Mouse (Mus musculus) spleen, postnatal 10 days (tissue): Measurements from ENCODE around the gene Sarm1.

Experiments used
- DNase-seq, 2 experiments: peaks; one replicate each; pipeline ENCODE4 v3.0.0; 2021 to 2022; ENCODE audit warnings: low spot score in 2 of 2

The Sarm1 gene

DNA sequence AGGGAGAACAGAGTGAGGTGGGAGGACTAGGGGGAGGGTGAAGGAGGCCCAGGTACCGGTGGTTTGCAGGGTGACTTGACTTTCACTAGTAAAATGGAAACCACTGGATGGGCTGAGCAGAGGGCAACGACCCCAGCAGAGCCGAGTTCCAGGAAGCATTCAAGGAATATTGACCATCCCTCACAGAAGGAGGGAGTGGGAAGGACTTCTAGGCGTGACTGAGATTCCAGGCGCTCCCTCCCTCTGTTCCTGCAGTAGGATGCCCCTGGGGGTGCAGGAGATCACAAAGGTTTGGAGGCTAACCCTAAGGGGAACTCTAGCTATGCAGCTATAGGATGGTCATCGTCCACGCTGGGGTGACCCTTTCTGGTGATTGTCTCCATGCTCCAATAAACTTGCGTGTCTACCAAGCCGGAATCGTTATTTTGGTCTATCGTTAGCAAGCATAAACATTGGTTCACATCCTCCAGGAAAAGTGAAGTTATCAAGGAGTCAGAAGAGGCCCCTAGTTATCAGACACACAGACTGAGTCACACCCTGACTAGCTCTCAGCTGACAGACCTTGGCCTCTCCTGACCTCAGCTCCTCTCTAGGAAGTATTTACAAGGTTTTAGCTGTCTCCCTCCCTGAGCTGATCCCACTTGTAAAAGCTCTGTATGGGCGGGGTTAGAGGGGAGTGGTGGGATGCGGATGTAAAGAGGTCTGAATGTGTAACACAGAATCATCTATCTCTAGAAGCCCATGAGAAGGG lies 34.1 kb downstream of the Sarm1 start:
- no peak for DNase-seq

DNA sequence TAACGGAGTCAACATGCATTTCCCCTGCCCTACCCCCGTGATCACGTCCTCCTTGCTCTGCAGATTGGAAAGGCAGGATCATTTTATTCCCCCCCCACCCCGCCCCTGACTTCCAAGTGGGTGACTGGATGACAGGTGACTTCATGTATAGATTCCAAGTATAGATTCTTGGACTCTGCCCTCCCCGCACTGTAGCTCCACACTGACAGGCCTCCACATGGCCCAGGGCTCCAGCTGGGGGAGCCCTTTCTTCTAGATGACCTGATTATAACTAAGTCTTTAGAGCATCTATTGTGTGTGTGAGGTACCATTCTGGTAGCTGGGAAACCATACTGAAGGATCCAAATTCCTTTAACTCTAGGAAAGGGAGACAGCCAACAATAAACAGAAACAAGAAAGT lies 34.9 kb downstream of the Sarm1 start:
- DNase-seq, result no peak

DNA sequence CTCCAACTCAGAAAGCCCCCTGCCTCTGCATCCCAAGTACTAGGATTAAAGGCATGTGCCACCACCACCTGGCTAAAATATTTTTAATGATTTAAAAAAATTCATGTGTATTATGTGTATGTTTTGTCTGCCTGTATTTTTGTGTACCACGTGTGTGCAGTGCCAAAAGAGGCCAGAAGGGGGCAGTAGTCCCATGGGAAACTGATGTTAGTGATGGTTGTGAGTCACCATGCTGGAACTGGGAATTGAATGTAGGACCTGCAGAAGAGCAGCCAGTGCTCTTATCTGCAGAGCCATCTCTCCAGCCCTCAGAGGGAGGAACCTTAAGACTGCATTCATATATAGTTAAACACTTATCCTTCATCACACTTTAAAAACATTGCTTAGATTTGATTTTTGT lies 35.7 kb downstream of the Sarm1 start:
- no peak for DNase-seq

DNA sequence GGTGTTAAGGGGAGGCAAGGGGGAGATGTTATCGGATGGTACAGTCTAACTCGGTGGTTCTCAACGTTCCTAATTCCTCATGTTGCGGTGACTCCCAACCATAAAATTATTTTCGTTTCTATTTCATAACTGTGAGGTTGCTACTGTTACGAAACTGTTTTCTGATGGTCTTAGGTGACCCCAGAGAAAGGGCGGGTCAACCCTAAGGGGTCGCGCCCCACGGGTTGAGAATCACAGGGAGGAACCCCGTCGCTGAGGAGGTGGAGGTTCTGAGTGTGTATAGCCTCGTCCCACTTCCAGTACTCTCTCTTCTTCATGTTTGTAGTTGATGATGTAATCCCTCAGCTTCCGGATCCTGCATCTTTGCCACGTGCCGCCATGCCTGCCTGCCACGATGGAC lies 38.8 kb downstream of the Sarm1 start:
- DNase-seq, result no peak

DNA sequence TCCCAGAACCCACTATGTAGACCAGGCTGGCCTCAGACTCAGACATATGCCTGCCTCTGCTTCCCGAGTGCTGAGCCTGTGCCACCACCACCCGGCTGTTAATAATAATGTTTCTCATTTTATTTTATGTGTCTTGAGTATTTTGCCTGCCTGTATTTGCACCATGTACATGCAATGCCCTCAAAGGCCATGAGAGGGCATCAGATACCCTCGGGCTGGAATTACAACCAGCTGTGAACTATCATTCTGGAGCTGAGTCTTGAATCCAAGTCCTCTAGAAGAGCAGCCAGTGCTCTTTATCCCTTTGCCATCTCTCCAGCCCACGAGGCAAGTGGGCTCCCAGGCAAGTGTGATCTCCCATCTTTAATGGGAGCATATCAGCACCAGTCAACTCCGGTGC lies 42.2 kb downstream of the Sarm1 start:
- peak; percentile 21 to 56 for DNase-seq

DNA sequence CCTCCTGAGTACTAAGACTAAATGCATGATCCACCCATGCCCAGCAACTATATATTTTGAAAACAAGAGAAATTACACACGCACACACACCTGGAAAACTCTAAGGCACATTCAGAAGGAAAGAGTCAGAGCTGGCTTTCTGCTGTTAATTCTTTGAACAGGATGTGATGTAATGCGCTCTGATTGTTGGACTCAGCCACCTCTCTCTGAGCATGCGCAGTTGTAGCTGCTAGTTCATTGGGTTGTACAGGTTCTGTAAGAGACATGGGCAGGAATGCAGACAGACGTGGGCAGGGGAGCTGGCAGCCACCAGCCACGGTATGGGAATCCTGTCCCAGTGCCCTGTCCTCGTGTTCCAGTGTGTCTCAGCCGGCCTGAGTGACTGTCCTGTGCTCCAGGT lies 43.3 kb downstream of the Sarm1 start:
- no peak for DNase-seq

DNA sequence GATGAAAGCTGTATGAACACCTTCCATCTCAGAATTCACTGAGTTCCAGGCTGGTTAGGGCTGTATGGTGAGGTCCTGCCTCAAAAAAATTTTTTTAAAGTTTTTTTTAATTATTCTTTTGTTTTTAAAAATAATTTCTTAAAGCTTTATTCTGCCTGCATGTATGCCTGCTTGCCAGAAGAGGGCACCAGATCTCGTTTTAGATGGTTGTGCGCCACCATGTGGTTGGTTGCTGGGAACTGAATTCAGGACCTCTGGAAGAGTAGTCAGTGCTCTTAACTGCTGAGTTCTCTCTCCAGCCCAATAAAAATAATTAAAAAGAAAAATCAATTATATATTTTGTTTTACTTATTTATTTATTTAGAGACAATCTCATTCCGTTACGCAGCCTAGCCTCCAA lies 43.9 kb downstream of the Sarm1 start:
- peak; percentile 48 to 82 for DNase-seq

DNA sequence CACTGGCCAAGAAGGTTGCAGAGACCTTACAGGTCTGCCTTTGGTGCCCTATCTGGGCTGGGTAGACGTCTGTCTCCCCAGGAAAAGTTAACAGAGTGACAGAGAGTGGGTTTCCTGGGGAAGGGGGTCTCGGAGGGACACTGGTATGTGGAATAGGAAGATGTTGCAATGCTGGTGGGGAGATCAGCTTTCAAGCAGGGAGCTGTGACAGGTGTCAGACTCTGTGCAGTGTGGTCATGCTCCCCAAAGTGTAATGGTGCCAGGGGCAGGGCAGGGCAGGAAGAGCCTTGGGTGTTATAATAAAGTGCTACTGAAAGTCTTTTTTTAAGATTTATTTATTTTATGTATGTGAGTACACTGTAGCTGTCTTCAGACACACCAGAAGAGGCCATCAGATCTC lies 47.2 kb downstream of the Sarm1 start:
- no peak for DNase-seq

DNA sequence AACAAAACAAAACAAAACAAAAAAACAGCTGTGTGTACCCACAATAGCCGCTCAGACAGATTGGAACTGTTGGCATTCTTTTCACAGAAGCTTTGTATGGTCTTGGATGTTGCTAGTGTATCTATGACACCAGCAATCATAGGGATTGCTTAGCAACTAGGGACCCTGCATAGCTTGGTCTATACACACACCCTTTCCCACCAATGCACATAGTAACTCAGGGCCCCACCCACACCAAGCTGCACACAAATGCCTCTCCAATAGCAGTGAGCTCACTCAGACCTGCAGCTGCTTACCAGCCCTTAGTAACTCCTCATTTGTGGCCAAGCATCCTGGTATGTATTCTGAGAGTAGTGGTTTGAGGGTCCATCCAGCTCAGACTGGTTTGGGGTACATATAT lies 49.3 kb downstream of the Sarm1 start:
- no peak for DNase-seq

DNA sequence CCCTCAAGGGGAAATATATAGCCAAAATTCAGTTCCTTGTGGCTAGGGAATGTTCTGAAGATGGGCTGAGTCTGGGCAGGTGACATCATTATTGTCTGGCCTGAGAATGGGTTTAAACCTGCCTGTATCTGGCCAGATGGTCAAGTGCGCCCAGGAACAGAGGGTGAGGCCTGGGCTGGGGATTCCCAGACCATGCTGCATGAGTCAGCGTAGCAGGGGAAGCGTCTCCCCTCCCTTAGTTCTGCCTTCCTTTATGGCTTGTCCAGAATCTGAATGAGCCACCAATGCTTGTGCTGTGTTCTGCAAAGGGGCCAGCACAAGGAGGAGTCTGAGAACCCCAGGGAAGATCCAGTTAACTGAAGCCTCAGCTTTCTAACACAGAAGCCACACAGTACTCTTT lies 50.4 kb downstream of the Sarm1 start:
- no peak for DNase-seq

DNA sequence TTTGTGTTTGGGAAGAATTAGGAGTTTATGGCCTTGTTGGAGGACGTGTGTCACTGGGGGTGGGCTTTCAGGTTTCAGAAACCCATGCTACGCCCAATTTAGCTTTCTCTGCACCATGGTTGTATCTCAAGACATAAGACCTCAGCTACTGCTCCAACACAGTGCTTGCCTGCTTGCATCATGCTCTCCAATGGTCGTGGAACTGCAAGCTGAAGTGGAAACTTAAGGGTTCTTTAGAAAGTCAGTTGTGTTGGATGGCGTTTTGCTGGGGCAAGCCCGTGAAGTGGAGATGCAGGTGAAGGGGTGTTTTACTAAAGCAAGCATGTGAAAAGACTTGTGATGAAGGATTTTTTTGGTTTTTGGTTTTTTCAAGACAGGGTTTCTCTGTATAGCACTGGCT lies 54.4 kb downstream of the Sarm1 start:
- no peak for DNase-seq

DNA sequence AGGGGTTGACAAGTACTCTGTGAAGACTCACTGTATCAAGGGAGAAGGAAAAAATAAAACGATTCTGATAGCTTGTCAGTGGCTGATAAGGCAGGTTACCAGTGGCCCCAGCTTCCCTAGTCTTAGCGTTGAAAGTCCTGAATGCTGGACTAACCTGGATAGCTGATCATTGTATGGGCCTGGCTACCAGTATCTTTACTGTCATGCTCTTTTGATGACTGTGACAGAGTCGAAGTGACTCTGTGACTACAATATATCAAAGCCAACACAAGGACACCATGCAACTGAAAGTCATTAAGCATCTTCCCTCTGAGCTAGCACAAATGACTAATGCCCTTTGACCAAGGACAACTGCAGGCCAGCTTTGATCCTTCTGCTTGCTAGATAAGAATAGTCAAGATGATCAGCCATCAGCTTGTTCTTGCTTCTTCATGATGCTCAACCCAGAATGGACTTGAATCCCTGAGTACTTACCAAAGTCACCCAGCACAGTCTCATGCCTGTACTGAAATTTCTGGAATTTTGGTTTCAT lies 59.1 kb downstream of the Sarm1 start:
- no peak for DNase-seq

DNA sequence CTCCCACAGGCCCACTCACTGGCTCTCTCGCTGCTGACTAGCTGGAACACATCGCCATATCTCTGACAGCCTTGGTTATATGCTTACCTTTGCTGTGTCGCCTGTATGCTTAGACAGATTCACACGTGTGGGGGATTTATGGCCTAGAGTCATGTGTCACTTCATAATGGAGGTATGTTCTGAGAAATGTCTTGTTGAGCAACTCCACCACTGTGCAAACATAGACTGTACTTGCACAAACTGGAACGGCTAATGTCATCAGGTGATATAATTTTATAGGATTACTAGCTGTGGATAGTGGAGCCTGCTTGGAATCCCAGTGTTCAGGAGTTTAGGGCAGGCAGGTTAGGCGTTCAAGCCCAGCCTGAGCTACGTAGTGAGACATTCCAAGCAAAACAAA lies 60.4 kb downstream of the Sarm1 start:
- no peak for DNase-seq

DNA sequence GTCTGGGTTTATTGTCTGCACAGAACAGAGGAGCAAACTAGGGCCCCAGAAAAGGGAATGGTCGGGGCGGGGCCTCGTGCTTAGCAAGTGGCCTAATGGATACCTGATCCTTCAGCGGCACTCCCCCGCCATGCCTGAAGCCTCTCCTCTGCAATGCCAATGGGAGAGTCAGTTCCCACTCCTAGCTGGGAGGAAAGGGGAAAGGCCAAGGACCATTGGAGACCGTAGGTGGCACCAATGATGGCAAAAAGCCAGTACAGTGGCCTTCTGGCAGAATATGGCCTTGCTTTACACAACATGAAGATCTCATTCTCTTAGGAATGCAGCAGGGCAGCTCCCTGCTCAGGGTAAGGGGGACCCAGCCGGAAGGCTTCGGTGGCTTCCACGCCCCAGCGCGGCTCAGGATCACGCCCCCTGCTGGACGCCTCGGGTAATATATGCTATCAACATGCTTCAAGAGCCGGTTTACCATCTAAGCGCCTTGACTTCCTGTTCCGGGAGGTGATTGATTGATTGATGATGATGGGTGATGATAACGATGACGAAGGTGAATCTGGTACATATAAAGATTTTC lies 61.7 kb downstream of the Sarm1 start:
- peak; percentile 17 to 65 for DNase-seq

DNA sequence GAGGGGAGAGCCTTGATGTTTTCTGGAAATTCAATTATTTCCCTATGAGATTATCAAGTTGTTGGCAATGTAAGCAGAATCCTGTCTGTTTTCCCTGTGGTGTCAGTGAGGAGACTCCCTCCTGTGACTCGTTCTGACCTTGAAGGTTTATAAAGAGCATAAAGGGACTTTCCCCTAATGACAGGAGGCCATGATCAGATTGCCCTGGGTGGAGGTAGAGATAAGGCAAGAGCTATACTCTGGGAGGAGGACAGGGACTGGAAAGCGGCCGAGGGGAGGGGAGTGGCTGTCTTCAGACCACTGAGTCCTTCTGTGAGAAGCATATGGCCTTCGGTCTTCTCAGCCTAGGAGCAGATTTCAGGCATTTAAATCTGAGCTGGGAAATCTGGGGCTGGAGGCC lies 63.5 kb downstream of the Sarm1 start:
- DNase-seq, result no peak

DNA sequence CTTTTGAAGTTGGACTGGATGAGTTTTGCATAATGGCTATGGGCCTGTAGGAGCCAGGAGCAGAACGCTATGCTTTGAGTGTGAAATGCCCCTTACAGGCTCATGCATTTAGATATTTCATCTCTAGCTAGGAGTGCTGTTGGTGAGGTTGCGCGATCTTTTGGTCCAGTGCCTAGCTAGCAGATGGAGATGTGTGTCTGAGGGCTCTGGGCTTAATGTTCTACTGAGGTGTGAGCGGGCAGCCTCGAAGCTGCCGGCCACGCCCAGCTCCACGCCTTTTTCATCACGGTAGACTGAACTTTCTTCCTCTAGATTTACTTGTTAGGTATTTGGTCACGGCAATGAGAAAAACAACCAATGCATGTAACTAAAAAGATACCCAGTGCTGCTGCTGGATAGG lies 66.4 kb downstream of the Sarm1 start:
- DNase-seq, result no peak

DNA sequence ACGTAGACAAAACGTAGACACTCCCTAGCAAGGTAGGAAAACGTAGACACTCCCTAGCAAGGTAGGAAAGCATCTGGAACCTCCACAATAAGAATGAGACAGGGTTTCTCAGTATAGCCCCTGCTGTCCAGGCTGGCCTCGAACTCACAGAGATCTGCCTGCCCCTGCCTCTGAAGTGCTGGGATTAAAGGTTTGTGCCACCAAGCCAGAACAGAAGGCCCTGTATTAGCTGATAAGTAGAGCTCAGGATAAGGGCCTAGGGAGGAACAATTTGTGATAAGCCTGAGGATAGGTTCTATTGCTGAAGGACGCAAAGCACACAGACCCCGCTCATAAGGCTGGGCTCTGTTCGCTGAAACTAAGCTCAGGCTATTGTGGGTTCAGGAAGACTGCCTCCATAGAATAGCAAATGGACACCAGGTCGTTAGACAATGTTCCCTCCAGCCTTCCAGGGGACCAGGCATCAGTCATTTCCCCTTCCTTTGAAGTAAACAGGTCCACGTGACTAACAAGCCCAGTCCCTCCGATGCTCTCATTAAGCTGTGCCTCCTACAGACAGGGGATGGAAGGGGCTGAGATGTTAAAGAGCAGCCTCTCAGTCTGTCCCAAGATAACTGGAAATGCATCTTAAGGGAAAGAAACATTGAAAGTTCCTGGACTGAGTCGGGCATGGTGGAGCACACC lies 67.2 kb downstream of the Sarm1 start:
- DNase-seq, result no peak

DNA sequence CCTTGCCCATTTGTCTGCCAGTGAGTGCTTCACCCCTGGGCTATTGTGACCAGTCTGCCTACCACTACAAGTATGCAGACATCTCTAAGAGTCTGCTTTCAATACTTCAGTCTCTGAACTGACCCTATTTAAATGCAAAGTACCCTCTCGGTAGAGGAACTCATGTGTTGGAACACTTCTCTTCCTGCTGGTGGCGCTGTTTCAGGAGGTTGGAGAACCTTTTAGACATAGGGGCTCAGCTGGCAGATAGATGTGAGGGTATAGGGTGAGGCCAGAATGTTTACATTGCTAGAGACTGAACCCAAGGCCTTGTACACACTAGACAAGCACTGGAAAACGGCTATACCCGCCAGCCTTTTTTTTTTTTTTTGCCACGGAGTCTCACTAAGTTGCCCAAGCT lies 69.2 kb downstream of the Sarm1 start:
- DNase-seq, result no peak

DNA sequence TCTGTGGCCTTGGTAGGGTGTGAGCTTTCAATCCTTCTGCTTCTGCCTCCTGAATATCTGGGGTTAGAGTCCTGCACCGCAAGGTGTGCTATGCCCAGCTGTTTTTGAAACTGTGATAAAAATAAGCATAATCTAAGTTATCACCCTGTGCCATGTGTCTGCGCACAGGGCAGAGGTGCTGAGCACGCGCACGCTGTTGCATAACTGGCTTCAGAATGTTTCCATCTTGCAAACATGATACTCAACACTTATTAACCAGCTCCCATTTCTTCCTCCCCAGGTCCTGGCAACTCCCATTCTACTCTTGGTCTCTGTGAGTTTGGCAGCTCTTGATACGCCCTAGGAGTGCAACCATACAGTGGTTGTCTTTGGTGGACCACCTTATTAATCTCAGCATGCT lies 69.9 kb downstream of the Sarm1 start:
- DNase-seq, result no peak

DNA sequence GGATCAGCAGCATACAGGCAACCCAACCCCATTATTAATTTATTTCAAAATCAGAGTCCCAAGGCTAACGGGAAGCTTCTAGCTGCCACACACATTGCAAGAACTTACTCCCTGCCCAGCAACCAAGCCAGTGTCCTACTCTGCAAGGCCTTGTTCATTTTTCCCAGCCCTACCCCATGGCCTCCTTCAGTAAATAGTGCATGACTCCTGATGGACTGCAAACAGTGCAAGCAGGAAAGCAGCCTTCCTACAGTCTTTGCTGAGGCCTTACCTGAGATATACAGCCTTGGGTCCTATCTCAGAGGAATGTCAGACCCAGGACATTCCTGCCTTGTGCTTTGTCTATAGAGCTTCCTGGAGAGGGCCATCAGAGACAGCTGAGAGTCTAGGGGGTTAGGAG lies 72.0 kb downstream of the Sarm1 start:
- no peak for DNase-seq

DNA sequence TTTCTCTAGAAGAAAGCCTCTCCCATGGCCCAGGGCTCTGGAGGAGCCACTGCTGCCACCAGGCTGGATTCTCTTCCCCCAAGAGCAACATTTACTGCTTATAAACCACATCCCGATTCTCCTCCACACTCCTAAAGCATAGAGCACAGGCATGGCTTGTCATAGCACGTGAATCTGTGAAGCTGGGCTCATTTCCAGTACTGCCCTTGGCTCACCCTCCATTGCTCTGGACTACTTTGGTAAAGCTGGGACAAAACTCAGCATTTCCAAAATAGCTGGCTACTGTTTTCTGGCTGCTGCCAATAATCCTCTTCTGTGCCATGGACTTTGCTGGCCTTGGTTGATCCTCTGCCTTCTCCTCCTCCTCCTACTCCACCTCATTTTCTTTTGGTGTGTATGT lies 73.2 kb downstream of the Sarm1 start:
- no peak for DNase-seq
